Mouse (Mus musculus): Measurements from ENCODE around the gene Mrpl46. TPM values are rescaled to one million over a fixed set of nuclear protein-coding genes. Genes with fewer than 3 reads are reported as not detected.
A peak's percentile ranks its signal among the peaks of the same experiment; 100 is the strongest.

Gene Mrpl46
- polyA plus RNA-seq, 1 experiment from 2014 or later: 68.9 TPM

- H3K4me3 ChIP-seq (ENCODE audit: low read depth, low read length): no peak overlapping the region
- H3K4me1 ChIP-seq (replicated peaks; ENCODE audit: control insufficient read depth, insufficient read depth, low read length): no peaks in the 10 kb centered on the region
- no peaks in the 10 kb centered on the region for H3K9me3 ChIP-seq (ENCODE audit: control insufficient read depth)
- H3K27ac ChIP-seq (ENCODE audit: low read depth, low read length): no peak overlapping the region
- 74% methylated on average over 6 of the region's 6 CpGs for WGBS
- H3K4me2 ChIP-seq (replicated peaks; ENCODE audit: low read depth): no peak overlapping the region
- no peak for ATAC-seq
- H3K36me3 ChIP-seq (ENCODE audit: control insufficient read depth, insufficient read depth): peaks cover 14% of the 10 kb centered on the region; the same call in 1 of the 2 replicates
- no peak for TF ChIP-seq CTCF (IDR thresholded peaks at IDR 0.05; ENCODE audit: low read depth)
- no peak overlapping the region for H3K9ac ChIP-seq (ENCODE audit: low read depth, low read length)
- no peaks in the 10 kb centered on the region for H3K27me3 ChIP-seq (replicated peaks; ENCODE audit: control insufficient read depth, insufficient read depth, low read length)
These were observed 11.3 kb upstream of the Mrpl46 start for GRCm38 (mm10) chr7:78794571-78795092.

GRCm38 (mm10) chr7:78793895-78794570 lies 10.7 kb upstream of the Mrpl46 start:
- H3K9me3 ChIP-seq (ENCODE audit: control insufficient read depth): no peaks in the 10 kb centered on the region
- H3K36me3 ChIP-seq (ENCODE audit: control insufficient read depth, insufficient read depth): peaks cover 18% of the 10 kb centered on the region
- ATAC-seq: no peak
- no peak for TF ChIP-seq CTCF (IDR thresholded peaks at IDR 0.05; ENCODE audit: low read depth)
- H3K4me2 ChIP-seq (replicated peaks; ENCODE audit: low read depth): no peak overlapping the region
- no peak overlapping the region for H3K27ac ChIP-seq (ENCODE audit: low read depth, low read length)
- 88% methylated on average over 13 of the region's 13 CpGs for WGBS
- H3K9ac ChIP-seq (ENCODE audit: low read depth, low read length): no peak overlapping the region
- no peaks in the 10 kb centered on the region for H3K4me1 ChIP-seq (replicated peaks; ENCODE audit: control insufficient read depth, insufficient read depth, low read length)
- no peaks in the 10 kb centered on the region for H3K27me3 ChIP-seq (replicated peaks; ENCODE audit: control insufficient read depth, insufficient read depth, low read length)
- H3K4me3 ChIP-seq (ENCODE audit: low read depth, low read length): no peak overlapping the region

DNA sequence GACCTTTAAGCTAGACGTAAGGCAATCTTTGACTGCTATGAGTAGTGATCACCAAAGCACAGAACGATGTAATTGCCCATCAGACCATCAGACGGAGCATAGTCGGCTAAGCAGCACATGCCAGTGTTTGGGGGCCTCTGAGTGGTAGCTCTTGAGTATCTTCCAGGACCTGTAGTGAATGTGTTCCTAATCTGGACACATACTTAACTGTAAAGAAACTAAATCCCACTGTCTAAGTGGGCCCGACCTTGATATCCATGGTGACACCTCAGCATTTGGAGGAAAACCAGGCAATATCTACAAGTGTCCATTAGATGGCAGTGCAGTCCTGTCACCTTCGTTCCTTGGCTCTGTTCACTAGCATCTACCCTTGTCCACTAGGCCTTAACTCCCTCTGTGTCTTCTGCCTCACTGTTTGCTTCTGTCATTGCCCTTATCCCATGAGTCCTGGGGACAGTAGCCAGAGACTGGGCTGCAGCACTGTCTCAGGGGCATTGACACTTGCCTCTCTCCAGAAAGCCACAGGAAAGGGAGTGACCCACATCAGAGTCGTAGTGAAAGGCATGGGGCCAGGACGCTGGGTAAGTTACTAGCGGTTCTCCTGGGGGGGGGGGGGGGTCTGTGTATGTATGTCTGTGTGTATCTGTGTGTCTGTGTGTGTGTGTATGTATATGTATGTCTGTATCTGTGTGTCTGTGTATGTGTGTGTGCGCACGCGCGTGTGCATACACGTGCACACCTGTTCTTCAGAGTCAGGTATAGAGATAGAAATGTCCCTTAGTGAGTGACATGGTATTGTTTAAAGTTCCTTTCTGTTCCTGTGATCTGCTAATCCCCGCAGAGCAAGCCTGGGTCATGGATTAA lies 8.3 kb upstream of the Mrpl46 start:
- Histone ChIP-seq H3K4me1 (replicated peaks; ENCODE audit: control insufficient read depth, insufficient read depth, low read length) (no peaks in the 10 kb centered on the region), H3K4me2 (replicated peaks; ENCODE audit: low read depth) (no peak overlapping the region)

GRCm38 (mm10) chr7:78787793-78788380 lies 4.6 kb upstream of the Mrpl46 start:
- Histone ChIP-seq H3K9ac (ENCODE audit: low read depth, low read length) (no peak overlapping the region), H3K27ac (ENCODE audit: low read depth, low read length) (no peak overlapping the region), H3K36me3 (ENCODE audit: control insufficient read depth, insufficient read depth) (peaks cover 27% of the 10 kb centered on the region), H3K4me2 (replicated peaks; ENCODE audit: low read depth) (no peak overlapping the region), H3K4me1 (replicated peaks; ENCODE audit: control insufficient read depth, insufficient read depth, low read length) (no peaks in the 10 kb centered on the region), H3K9me3 (ENCODE audit: control insufficient read depth) (no peaks in the 10 kb centered on the region), H3K27me3 (replicated peaks; ENCODE audit: control insufficient read depth, insufficient read depth, low read length) (no peaks in the 10 kb centered on the region), H3K4me3 (ENCODE audit: low read depth, low read length) (no peak overlapping the region)
- 90% methylated on average over 12 of the region's 12 CpGs for WGBS
- no peak for TF ChIP-seq CTCF (IDR thresholded peaks at IDR 0.05; ENCODE audit: low read depth)
- ATAC-seq: no peak

More for the DNA sequence above, 8.3 kb upstream of the Mrpl46 start:
- peak; percentile 98 for TF ChIP-seq CTCF (IDR thresholded peaks at IDR 0.05; ENCODE audit: low read depth)
- Histone ChIP-seq H3K36me3 (ENCODE audit: control insufficient read depth, insufficient read depth) (peaks cover 23% of the 10 kb centered on the region), H3K9ac (ENCODE audit: low read depth, low read length) (no peak overlapping the region), H3K9me3 (ENCODE audit: control insufficient read depth) (no peaks in the 10 kb centered on the region), H3K27me3 (replicated peaks; ENCODE audit: control insufficient read depth, insufficient read depth, low read length) (no peaks in the 10 kb centered on the region), H3K27ac (ENCODE audit: low read depth, low read length) (no peak overlapping the region), H3K4me3 (ENCODE audit: low read depth, low read length) (no peak overlapping the region)
- peak; percentile 39 for ATAC-seq
- WGBS: 79% methylated on average over 15 of the region's 15 CpGs

DNA sequence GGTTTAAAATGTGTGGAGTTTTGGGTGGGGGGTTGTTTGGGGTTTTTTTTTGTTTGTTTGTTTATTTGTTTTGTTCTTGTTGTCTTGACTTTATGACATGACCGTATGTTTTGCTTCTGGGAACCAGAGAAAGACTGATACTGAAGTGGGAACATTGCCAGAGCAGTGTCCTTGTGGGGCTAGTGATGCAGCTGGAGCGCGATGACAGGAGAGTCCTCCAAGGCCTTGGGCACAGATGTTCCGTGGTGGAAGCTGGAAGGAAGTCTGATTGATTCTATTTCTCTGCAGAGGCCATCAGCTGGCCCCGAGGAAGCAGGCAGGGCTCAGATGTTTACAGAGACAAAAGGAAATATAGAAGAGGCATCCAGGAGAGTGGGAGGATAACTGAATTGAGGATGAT lies 2.6 kb upstream of the Mrpl46 start:
- no peak overlapping the region for H3K27ac ChIP-seq (ENCODE audit: low read depth, low read length)
- no peaks in the 10 kb centered on the region for H3K27me3 ChIP-seq (replicated peaks; ENCODE audit: control insufficient read depth, insufficient read depth, low read length)
- H3K4me3 ChIP-seq (ENCODE audit: low read depth, low read length): no peak overlapping the region
- peaks cover 21% of the 10 kb centered on the region for H3K36me3 ChIP-seq (ENCODE audit: control insufficient read depth, insufficient read depth)
- TF ChIP-seq CTCF (IDR thresholded peaks at IDR 0.05; ENCODE audit: low read depth): no peak
- H3K4me2 ChIP-seq (replicated peaks; ENCODE audit: low read depth): no peak overlapping the region
- H3K9me3 ChIP-seq (ENCODE audit: control insufficient read depth): no peaks in the 10 kb centered on the region
- H3K9ac ChIP-seq (ENCODE audit: low read depth, low read length): no peak overlapping the region
- ATAC-seq: no peak
- peaks cover 7% of the 10 kb centered on the region; the same call in 1 of the 2 replicates for H3K4me1 ChIP-seq (replicated peaks; ENCODE audit: control insufficient read depth, insufficient read depth, low read length)
- WGBS: 62% methylated on average over 5 of the region's 5 CpGs

GRCm38 (mm10) chr7:78778741-78779140 lies 4.6 kb downstream of the Mrpl46 start:
- H3K9ac ChIP-seq (ENCODE audit: low read depth, low read length): no peak overlapping the region
- peaks cover 55% of the 10 kb centered on the region for H3K36me3 ChIP-seq (ENCODE audit: control insufficient read depth, insufficient read depth)
- peaks cover 7% of the 10 kb centered on the region; the same call in 1 of the 2 replicates for H3K4me1 ChIP-seq (replicated peaks; ENCODE audit: control insufficient read depth, insufficient read depth, low read length)
- ATAC-seq: no peak
- no peak overlapping the region for H3K4me3 ChIP-seq (ENCODE audit: low read depth, low read length)
- H3K27ac ChIP-seq (ENCODE audit: low read depth, low read length): no peak overlapping the region
- WGBS: 84% methylated on average over 5 of the region's 5 CpGs
- H3K4me2 ChIP-seq (replicated peaks; ENCODE audit: low read depth): no peak overlapping the region
- TF ChIP-seq CTCF (IDR thresholded peaks at IDR 0.05; ENCODE audit: low read depth): no peak
- H3K9me3 ChIP-seq (ENCODE audit: control insufficient read depth): no peaks in the 10 kb centered on the region
- no peaks in the 10 kb centered on the region for H3K27me3 ChIP-seq (replicated peaks; ENCODE audit: control insufficient read depth, insufficient read depth, low read length)
